Mouse (Mus musculus): ENCODE measurements around the gene Zfp719.

The Zfp719 gene

DNA sequence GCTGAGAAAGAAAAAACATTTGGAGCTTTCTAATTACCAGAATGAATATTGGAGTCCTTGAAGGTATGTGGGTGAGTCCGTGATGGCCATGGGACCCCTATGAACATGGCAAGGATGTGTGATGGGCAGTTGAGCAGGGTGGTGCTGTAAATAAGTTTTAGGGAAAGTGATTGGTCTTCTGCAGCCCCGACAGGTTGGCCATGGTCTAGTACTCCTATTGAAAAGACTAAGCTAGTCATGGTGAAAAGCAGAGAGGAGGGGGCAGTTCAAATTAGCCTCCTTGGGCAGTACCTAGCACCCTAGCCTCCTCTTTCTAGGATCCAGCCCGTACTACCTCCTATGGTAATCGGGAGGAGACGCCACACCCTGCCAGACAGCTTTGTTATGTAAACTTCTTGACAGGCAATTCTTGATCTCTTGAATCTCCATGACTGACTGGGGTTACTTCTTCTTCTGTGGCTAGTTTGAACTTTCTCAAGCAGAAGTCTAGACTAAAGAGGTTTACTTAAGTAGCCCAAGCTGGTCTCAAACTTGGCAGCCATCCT lies 28.4 kb downstream of the Zfp719 start:
- no peak for DNase-seq (ENCODE audit: low spot score in 2 of 2)

DNA sequence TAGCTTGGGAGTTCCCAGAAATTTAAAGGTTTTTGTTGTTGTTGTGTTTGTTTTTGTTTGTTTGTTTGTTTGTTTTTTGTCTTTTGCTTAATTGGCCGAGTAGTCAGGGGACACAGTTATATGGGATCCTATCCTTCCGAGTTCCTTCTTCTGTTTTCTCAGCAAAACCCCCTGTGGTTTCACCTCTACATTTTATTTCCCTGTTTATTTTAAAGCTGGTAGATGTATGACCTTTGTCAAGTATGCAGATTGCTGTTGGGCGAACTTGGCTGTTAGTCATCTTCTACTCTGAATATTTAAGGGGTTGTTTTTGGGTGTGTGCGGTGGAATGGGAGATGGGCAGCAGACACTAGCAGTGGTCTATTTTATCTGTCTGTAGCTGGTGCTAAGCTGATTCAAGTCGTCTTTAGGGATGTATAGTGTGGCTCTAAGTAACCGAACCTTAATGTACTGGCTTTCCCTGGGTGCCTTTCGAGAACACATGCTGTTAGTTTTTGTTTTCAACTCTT lies 29.0 kb downstream of the Zfp719 start:
- DNase-seq (ENCODE audit: low spot score in 2 of 2): no peak

- DNase-seq (ENCODE audit: low spot score in 2 of 2): no peak
These were observed 34.6 kb downstream of the Zfp719 start for GRCm38 (mm10) chr7:43613816-43614551.

DNA sequence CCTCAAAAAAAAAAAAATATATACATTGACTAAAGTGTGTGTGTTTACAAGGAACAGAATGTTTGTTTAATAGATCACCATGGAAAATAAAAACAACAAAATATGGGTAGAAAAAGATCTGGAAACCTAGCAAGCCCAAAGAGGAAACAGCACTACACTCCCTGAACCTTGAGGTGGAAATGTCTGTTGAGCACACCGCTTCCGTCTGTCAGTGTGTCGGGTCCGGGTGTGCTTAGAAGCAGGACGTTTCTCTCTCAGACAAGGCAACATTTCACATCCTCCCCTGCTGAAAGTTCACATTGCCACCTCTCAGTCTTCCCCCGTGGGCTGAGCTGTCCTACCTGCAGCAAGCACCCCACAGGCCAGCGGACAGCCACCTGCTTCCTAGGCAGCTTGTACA lies 43.5 kb downstream of the Zfp719 start:
- no peak for DNase-seq (ENCODE audit: low spot score in 2 of 2)

- no peak for DNase-seq (ENCODE audit: low spot score in 2 of 2)
These were observed 44.4 kb downstream of the Zfp719 start for GRCm38 (mm10) chr7:43623819-43624218.

DNA sequence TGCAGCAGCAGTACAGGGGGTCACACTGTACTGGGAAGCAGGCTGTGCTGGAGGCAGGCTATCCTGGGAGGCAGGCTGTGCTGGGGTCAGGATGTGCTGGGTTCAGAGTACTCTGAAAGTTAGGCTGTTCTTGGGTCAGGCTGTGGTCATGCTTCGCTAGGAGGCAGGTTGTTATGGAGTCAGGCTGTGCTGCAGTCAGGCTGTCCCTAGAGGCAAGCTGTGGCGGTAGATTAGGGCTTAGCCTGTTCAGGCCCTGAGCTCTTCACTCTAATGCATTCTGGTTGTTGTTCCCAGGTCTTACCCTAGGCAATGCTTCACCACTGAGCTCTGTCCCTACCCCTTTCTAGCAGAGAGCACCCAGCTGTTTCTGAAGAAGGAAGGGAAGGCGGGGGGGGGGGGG lies 45.7 kb downstream of the Zfp719 start:
- DNase-seq (ENCODE audit: low spot score in 2 of 2): no peak

- no peak for DNase-seq (ENCODE audit: low spot score in 2 of 2)
These were observed 46.5 kb downstream of the Zfp719 start for GRCm38 (mm10) chr7:43625794-43626422.

GRCm38 (mm10) chr7:43633940-43634339 lies 54.5 kb downstream of the Zfp719 start:
- DNase-seq (ENCODE audit: low spot score in 2 of 2): no peak

- no peak for DNase-seq (ENCODE audit: low spot score in 2 of 2)
These were observed 55.1 kb downstream of the Zfp719 start, which contains the start of gene Ceacam18 for GRCm38 (mm10) chr7:43634500-43634899. TSS of gene Ceacam18 (plus strand) at chr7:43634707.

GRCm38 (mm10) chr7:43636194-43636593 lies 56.8 kb downstream of the Zfp719 start:
- DNase-seq (ENCODE audit: low spot score in 2 of 2): no peak

GRCm38 (mm10) chr7:43637118-43637517 lies 57.7 kb downstream of the Zfp719 start:
- no peak for DNase-seq (ENCODE audit: low spot score in 2 of 2)

DNA sequence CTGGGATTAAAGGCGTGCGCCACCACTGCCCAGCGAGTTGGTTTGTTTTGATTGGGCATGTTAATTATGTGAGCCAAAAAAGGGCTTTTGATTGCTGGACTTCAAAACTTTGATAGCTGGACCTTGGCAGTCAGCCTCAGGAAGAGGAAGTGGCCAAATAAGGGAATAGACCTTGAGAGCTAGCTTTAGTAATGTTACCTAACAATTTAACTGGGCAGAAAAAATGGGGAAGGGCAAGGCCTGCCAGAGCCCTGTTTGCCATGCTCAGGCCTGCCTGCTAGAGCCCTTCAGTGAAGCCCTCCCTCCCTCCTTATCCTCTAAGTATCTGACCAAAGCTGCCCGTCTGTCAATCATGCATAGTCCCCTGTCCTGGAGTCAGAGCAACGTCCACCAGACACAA lies 63.2 kb downstream of the Zfp719 start:
- no peak for DNase-seq (ENCODE audit: low spot score in 2 of 2)
